Mouse (Mus musculus) heart, postnatal 0 days (tissue): ENCODE measurements around the gene Osbpl5. TPM values are rescaled to one million over a fixed set of nuclear protein-coding genes. Genes with fewer than 3 reads are reported as not detected.

Experiments used
- ATAC-seq: fragments of 200-750 bp; cut with Nextera tagmentation; 2 replicates; pipeline ENCODE4 v1.8.0; 2017; ENCODE audit warnings: low read depth, moderate number of reproducible peaks, moderate library complexity; ENCODE audit not compliant: insufficient read depth
- DNase-seq: peaks from one replicate; pipeline ENCODE4 v3.0.0-alpha.2; 2016; ENCODE audit warnings: low spot score
- H3K27ac ChIP-seq: fragments of 300-500 bp; sonication (generic); 2 replicates; pipeline ENCODE4 v1.5.1; 2014; ENCODE audit warnings: low read depth, mild to moderate bottlenecking
- H3K27me3 ChIP-seq: fragments of 300-500 bp; sonication (generic); 2 replicates; pipeline ENCODE4 v1.6.1; 2014; ENCODE audit warnings: low read length, mixed read lengths; ENCODE audit not compliant: control insufficient read depth, insufficient read depth
- H3K36me3 ChIP-seq: fragments of 300-500 bp; sonication (generic); replicated peaks from 2 replicates; pipeline ENCODE4 v1.6.1; 2014; ENCODE audit warnings: low read length, mixed read lengths; ENCODE audit not compliant: control insufficient read depth, insufficient read depth
- H3K4me1 ChIP-seq: fragments of 300-500 bp; sonication (generic); 2 replicates; pipeline ENCODE4 v1.6.1; 2014; ENCODE audit warnings: antibody characterized with exemption; ENCODE audit not compliant: control insufficient read depth, insufficient read depth
- H3K4me2 ChIP-seq: fragments of 300-500 bp; sonication (generic); 2 replicates; pipeline ENCODE4 v1.6.1; 2014; ENCODE audit warnings: low read depth, mild to moderate bottlenecking, low read length, moderate library complexity
- H3K4me3 ChIP-seq: fragments of 300-500 bp; sonication (generic); 2 replicates; pipeline ENCODE4 v1.5.1; 2014; ENCODE audit warnings: low read depth, low read length
- H3K9ac ChIP-seq: fragments of 300-500 bp; sonication (generic); replicated peaks from 2 replicates; pipeline ENCODE4 v1.6.1; 2014; ENCODE audit warnings: low read depth, low read length, mixed read lengths
- H3K9me3 ChIP-seq: fragments of 300-500 bp; sonication (generic); replicated peaks from 2 replicates; pipeline ENCODE4 v1.6.1; 2016; ENCODE audit warnings: low read length; ENCODE audit not compliant: control insufficient read depth
- CTCF ChIP-seq: IDR thresholded peaks from 2 replicates; pipeline ENCODE4 v1.5.1; 2016; ENCODE audit warnings: antibody characterized with exemption, control low read depth, low read depth
- EP300 ChIP-seq: IDR thresholded peaks from 2 replicates; pipeline ENCODE4 v1.6.1; 2016; ENCODE audit warnings: antibody characterized with exemption, low read depth
- WGBS: fragments of 180-500 bp; shearing (Covaris S2); extraction: QIAGEN DNeasy Blood & Tissue Kit; methylation state at CpG from one replicate; pipeline ENCODE4 v1.1.7; 2014; 5-methylcytosine and 5-hydroxymethylcytosine counted together
- polyA plus RNA-seq: library from polyadenylated mRNA; unstranded; fragments of >200 nt; fragmentation: Nextera tagmentation; extraction: Ambion mirVana; gene quantifications from 2 replicates; pipeline ENCODE4 v1.2.1, GENCODE M21; 2015
- total RNA-seq: library from RNA; depleted of rRNA; stranded (reverse); fragments of >200 nt; gene quantifications from 2 replicates; pipeline ENCODE4 v1.2.3, GENCODE M21; 2014; ENCODE audit warnings: low replicate concordance

The Osbpl5 gene
- total and polyA plus RNA-seq, 2 experiments from 2014 or later = 18.1 to 58.7 TPM

DNA sequence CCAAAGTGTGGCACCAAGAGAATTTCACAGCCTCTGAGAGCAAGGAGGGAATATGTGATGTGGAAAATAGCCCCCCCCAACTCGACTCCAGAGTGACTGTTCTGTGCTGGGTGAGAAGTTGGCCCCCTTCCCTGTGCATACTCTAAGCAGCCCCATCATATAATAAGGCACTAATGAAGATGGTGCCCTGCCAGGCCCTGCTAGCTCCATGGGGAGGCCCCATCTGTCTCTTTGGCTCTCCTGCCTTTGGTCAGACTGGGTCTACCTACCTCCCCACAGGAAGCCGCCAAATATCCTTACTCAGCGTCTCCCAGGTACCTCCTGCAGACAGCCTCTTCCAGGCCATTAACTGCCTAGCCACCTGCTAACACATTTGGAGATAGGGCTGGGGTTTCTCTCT is 2.2 kb upstream of the Osbpl5 start:
- Histone ChIP-seq H3K27ac (no peak overlapping the region), H3K9me3 (no peaks in the 10 kb centered on the region), H3K27me3 (peaks cover 18% of the 10 kb centered on the region), H3K4me3 (no peak overlapping the region), H3K9ac (no peak overlapping the region), H3K4me2 (no peak overlapping the region), H3K4me1 (no peaks in the 10 kb centered on the region), H3K36me3 (no peaks in the 10 kb centered on the region)
- ATAC-seq = no peak
- no peak for TF ChIP-seq EP300
- no peak for TF ChIP-seq CTCF
- no peak for DNase-seq
- WGBS = 56% methylated on average over 3 of the region's 3 CpGs

DNA sequence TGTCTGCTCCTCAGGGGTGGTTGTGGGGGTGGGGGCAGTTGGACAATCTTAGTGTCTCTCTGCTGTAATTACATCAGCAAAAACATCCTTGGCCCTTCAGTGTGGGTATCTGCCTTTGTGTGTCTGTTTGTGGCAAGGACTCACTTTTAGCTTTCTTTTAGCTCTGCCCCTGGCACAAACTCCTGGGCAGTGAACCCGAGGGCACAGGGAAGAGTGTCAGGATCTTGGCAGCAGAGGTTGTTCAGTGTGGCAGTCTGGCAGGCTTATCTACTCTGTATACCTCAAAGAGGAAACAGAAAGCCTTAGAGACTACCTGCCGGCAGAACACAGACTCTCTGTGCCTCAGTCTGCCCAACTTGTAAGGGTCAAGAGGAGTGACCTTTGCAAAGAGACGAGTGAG is 911 bp upstream of the Osbpl5 start:
- Histone ChIP-seq H3K27me3 (peaks cover 15% of the 10 kb centered on the region), H3K4me3 (no peak overlapping the region), H3K9me3 (no peaks in the 10 kb centered on the region), H3K36me3 (no peaks in the 10 kb centered on the region), H3K4me2 (no peak overlapping the region), H3K4me1 (no peaks in the 10 kb centered on the region), H3K27ac (no peak overlapping the region), H3K9ac (no peak overlapping the region)
- 56% methylated on average over 3 of the region's 3 CpGs for WGBS
- DNase-seq (no peak), ATAC-seq (no peak)
- no peak for TF ChIP-seq CTCF
- no peak for TF ChIP-seq EP300

DNA sequence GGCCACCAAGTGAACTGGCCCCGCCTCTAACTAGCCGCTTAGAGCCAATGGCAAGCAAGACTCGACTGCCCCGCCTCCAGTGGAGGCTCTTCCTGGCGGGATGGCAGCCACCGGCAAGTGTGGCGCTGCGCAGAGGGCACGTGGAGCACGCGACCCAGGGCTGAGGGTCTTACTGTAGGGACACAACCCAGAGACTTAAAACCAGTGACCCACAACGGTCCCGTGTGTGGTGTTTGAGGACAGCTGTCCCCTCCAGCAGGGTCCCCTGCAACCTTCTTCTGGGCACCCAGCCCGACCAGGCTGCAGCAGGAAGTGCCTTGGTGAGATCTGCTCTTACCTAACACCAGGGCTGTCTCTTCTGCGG is 224 bp upstream of the Osbpl5 start:
- peak; percentile 85 for ATAC-seq
- TF ChIP-seq CTCF (no peak), EP300 (no peak)
- H3K9ac ChIP-seq = no peak overlapping the region
- H3K4me3 ChIP-seq = peak overlapping the region; percentile 28
- peak overlapping the region; percentile 58 for H3K4me2 ChIP-seq
- WGBS = 1% methylated on average over 15 of the region's 15 CpGs
- no peaks in the 10 kb centered on the region for H3K9me3 ChIP-seq
- H3K4me1 ChIP-seq = no peaks in the 10 kb centered on the region; the same call in 1 of the 2 replicates
- no peaks in the 10 kb centered on the region for H3K36me3 ChIP-seq
- DNase-seq = peak; percentile 73
- no peak overlapping the region for H3K27ac ChIP-seq
- H3K27me3 ChIP-seq = peaks cover 14% of the 10 kb centered on the region

DNA sequence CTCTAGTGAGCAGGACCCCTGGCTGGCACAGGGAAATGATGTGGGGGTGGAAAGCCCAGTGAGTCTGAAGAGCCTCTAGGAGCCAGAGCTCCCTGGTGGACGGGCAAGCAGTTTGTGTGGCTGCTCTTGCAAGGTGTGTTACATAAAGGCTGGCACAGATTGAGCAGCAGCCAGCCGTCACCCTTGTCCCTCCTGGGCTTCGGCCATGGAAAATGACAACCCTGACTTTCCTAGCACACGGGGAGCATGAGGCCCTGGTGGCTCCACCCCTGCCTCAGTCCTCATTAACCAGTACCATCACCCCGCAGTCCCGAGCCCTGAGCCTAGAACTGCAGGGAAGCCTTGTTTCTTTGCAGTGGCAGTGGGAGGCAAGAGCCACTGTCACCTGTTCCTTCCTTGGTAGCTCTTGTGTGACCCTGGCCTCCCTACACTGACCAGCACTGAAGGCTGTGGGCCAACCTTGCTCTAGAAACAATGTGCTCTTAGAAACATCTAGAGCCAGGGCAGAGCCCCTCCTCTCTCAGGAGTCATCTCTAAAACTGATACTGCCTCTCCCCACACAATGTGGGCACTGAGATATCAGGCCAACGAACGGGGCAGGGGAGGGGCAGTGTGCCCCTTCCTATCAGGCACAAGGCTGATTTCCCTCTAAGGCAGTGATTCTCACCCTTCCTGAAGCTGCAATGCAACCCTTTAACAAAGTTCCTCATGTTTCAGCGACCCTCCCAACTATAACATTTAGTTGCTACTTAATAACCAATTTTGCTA is 1.2 kb downstream of the Osbpl5 start:
- no peak for DNase-seq
- WGBS = 77% methylated on average over 9 of the region's 9 CpGs
- no peak overlapping the region for H3K4me3 ChIP-seq

DNA sequence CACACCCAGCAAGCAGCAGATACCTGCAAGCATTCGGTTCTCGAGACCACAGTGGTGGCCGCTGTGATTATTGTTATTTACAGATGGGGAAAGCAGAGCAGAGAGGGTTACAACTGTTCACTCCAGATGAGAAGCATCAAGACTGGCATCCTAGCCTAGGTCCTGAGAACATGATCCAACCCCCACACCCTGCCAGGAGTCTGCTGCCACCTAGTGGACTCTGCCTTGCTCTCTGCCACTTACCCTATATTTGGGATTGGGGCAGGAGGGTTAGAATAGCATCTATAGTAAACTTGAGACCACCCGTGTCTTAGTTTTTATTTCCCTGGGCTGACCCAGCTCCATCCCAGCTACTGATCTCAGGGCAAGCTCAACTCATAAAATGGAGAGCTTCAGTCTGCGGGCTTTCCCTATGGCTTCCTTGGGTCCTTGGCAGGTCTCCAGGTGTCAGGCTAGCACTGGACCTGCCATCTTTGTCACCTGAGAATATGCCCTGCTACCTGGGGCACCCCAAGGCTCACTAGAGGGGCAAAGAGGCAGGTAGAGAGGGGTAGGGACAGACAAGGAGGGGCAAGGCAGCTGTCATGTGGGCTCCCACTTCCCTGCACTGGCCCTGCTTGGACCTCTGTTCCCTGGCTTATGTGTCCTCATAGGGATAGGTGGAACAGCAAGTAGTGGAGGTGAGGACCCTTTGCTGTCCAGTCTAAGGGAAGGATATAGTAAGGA is 2.6 kb downstream of the Osbpl5 start:
- DNase-seq (peak; percentile 56), ATAC-seq (peak; percentile 47; the same call in 1 of the 2 replicates)
- Histone ChIP-seq H3K4me1 (no peaks in the 10 kb centered on the region; the same call in 1 of the 2 replicates), H3K27me3 (peaks cover 14% of the 10 kb centered on the region), H3K4me2 (no peak overlapping the region), H3K27ac (no peak overlapping the region), H3K4me3 (no peak overlapping the region), H3K9me3 (no peaks in the 10 kb centered on the region), H3K9ac (no peak overlapping the region), H3K36me3 (no peaks in the 10 kb centered on the region)
- TF ChIP-seq EP300 (no peak), CTCF (peak; percentile 88)
- 47% methylated on average over 5 of the region's 5 CpGs for WGBS

More for the DNA sequence above, 1.2 kb downstream of the Osbpl5 start:
- ATAC-seq = no peak
- H3K9ac ChIP-seq = no peak overlapping the region
- H3K36me3 ChIP-seq = no peaks in the 10 kb centered on the region
- no peak overlapping the region for H3K27ac ChIP-seq
- no peaks in the 10 kb centered on the region for H3K9me3 ChIP-seq
- no peaks in the 10 kb centered on the region; the same call in 1 of the 2 replicates for H3K4me1 ChIP-seq
- no peak overlapping the region for H3K4me2 ChIP-seq
- H3K27me3 ChIP-seq = peaks cover 14% of the 10 kb centered on the region
- no peak for TF ChIP-seq EP300
